Mouse (Mus musculus) heart, embryonic 15.5 days (tissue): Measurements from ENCODE around the gene Map2k7. TPM values are rescaled to one million over a fixed set of nuclear protein-coding genes. Genes with fewer than 3 reads are reported as not detected.

ENCODE experiments used
- ATAC-seq: fragments of 200-750 bp; cut with Nextera tagmentation; replicated peaks from 2 replicates; pipeline ENCODE4 v1.8.0; 2017; ENCODE audit warnings: low read depth, moderate TSS enrichment; ENCODE audit not compliant: insufficient number of reproducible peaks, insufficient read depth, low FRiP score
- H3K27ac ChIP-seq: fragments of 300-500 bp; sonication (generic); 2 replicates; pipeline ENCODE4 v1.5.1; 2015; ENCODE audit warnings: mild to moderate bottlenecking, inconsistent platforms
- H3K27me3 ChIP-seq: fragments of 300-500 bp; sonication (generic); 2 replicates; pipeline ENCODE4 v1.6.1; 2015; ENCODE audit warnings: inconsistent platforms
- H3K36me3 ChIP-seq: fragments of 300-500 bp; sonication (generic); 2 replicates; pipeline ENCODE4 v1.6.1; 2015; ENCODE audit warnings: mild to moderate bottlenecking, inconsistent platforms
- H3K4me1 ChIP-seq: fragments of 300-500 bp; sonication (generic); replicated peaks from 2 replicates; pipeline ENCODE4 v1.6.1; 2015; ENCODE audit warnings: inconsistent platforms
- H3K4me2 ChIP-seq: fragments of 300-500 bp; sonication (generic); 2 replicates; pipeline ENCODE4 v1.6.1; 2015; ENCODE audit warnings: inconsistent platforms, mild to moderate bottlenecking, moderate library complexity
- H3K4me3 ChIP-seq: fragments of 300-500 bp; sonication (generic); 2 replicates; pipeline ENCODE4 v1.5.1; 2015; ENCODE audit warnings: mild to moderate bottlenecking, inconsistent platforms
- H3K9ac ChIP-seq: fragments of 300-500 bp; sonication (generic); 2 replicates; pipeline ENCODE4 v1.6.1; 2015; ENCODE audit warnings: mild to moderate bottlenecking, inconsistent platforms
- H3K9me3 ChIP-seq: fragments of 300-500 bp; sonication (generic); replicated peaks from 2 replicates; pipeline ENCODE4 v1.6.1; 2016; ENCODE audit warnings: inconsistent platforms
- WGBS: fragments of 180-500 bp; shearing (Covaris S2); methylation state at CpG from one replicate; pipeline ENCODE4 v1.1.7; 2015; ENCODE audit warnings: mixed read lengths; 5-methylcytosine and 5-hydroxymethylcytosine counted together
- polyA plus RNA-seq: library from polyadenylated mRNA; unstranded; fragments of >200 nt; fragmentation: Nextera tagmentation; extraction: Ambion mirVana; gene quantifications from 2 replicates; pipeline ENCODE4 v1.2.1, GENCODE M21; 2015

Gene Map2k7
- polyA plus RNA-seq, 1 experiment from 2014 or later = 21.0 TPM

DNA sequence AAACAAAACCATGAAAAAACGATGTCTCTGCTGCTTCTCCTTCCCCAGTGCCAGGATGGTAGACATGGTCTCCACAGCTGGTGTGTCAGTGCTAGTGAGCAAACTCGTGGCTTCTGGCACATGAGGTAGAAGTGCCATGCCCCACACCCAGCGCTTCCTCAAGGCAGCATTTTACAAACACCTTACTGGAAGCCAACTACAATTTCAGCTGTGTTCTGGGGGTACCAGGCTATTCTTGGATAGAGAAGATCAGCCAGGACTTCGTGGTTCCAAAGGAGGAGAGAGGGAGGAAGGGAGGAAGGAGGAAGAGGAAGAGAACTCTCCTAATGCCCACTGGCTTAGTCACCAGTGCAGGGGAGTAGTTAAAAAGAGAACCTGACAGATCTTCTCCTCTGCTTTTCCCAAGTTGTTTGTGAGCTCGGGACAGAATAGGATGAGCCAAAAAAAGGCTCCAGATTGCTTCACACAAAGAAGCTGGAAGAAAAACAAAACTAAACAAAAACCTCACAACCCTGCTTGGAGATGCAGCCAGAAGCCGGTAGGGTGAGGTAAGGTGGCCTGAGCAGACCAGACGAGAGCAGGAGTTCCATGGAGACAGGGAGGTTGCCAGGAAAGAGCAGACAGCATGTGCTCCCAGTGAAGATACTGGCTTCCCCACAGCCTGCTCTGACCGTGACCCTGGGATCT is 24.7 kb downstream of the Map2k7 start:
- Histone ChIP-seq H3K4me3 (no peak overlapping the region), H3K4me2 (no peak overlapping the region), H3K27ac (no peak overlapping the region), H3K36me3 (peaks cover 81% of the 10 kb centered on the region), H3K27me3 (no peaks in the 10 kb centered on the region), H3K9ac (no peak overlapping the region), H3K4me1 (peaks cover 13% of the 10 kb centered on the region), H3K9me3 (no peaks in the 10 kb centered on the region)
- ATAC-seq = no peak
- WGBS = 80% methylated on average over 8 of the region's 8 CpGs

DNA sequence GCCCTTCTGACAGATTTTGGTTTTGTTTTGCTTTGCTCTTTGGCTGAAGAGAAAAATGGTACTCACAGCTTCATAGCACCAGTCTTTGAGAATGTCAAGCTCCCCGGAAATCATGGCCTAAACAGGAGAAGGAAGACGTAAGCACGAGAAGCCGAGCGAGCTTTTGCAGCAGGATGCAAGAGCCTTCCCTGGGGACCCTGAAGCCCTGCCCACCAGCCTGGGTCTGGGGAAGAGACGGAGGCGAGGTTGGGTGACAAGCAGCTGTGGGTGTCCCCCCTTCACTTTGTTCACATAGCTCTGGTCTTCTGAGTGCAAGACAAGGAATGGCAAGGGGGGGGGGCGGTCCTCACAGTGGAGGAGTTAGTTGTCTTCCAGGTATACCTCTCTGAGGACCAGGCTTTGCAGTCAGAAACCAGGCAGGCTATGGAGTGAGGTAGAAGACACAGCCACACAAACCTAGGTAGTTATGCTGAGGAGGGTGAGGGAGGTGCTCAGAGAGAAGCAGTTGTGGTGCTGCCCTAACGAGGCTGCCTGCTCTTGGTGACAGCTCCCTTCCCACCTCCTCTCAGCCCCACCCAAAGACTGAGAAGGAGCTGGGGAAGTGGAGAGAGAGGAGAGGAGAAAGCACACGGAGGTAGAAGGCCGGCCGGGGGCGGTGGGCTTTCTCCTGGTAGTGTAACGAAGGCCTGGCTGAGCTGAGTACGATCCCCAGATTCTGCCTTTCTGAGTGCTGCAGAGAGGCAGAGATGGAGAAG is 26.8 kb downstream of the Map2k7 start:
- H3K4me3 ChIP-seq = no peak overlapping the region
- no peak for ATAC-seq
- no peaks in the 10 kb centered on the region for H3K4me1 ChIP-seq
- no peaks in the 10 kb centered on the region for H3K27me3 ChIP-seq
- no peak overlapping the region for H3K4me2 ChIP-seq
- no peaks in the 10 kb centered on the region for H3K9me3 ChIP-seq
- H3K27ac ChIP-seq = no peak overlapping the region
- 90% methylated on average over 15 of the region's 15 CpGs for WGBS
- no peak overlapping the region for H3K9ac ChIP-seq
- peaks cover 92% of the 10 kb centered on the region for H3K36me3 ChIP-seq

DNA sequence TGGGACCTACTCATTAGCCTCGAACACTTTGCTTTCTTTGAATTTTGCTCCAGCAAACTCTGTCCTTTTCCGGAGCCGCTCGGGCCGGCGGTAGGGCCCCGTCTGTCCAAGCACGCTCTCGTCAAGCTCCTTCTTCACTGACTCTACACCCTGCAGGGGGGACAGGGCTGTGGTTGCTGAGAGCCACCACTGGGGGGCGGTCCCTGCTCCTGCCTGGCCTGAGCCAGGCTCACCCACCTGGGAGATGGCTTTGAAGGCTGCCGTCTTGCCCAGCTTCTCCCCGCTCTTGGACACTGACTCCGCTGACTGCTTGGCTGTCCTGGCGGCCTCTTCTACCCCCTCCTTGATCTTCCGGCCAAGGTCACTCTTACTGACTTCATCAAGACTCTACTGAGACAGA is 29.1 kb downstream of the Map2k7 start:
- no peak overlapping the region for H3K4me2 ChIP-seq
- no peak overlapping the region for H3K27ac ChIP-seq
- H3K4me3 ChIP-seq = no peak overlapping the region
- no peaks in the 10 kb centered on the region for H3K9me3 ChIP-seq
- WGBS = 79% methylated on average over 15 of the region's 15 CpGs
- ATAC-seq = no peak; the same call in 1 of the 2 replicates
- no peak overlapping the region for H3K9ac ChIP-seq
- peaks cover 91% of the 10 kb centered on the region for H3K36me3 ChIP-seq
- H3K4me1 ChIP-seq = no peaks in the 10 kb centered on the region
- no peaks in the 10 kb centered on the region for H3K27me3 ChIP-seq

DNA sequence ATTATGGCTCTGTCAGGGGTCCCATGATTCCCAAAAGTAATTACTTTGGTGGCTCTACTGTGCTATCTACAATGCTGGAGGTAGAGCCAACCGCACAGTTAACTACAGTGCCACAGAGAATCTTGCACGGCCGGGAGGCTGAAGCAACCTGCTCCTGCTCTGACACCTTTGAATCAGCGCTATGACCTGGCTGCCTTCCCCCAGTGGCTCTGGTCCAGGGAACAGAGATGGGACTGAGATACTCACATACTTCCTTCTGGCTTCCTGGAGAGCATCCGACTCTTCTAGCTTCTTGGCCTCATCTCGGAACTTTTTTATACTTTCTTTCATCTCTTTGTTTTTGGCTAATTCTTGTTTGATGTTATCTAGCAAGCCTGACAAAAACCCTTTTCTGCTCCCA is 31.1 kb downstream of the Map2k7 start:
- H3K9ac ChIP-seq = no peak overlapping the region
- H3K9me3 ChIP-seq = no peaks in the 10 kb centered on the region
- H3K27ac ChIP-seq = no peak overlapping the region
- 88% methylated on average over 6 of the region's 6 CpGs for WGBS
- no peak overlapping the region for H3K4me3 ChIP-seq
- no peaks in the 10 kb centered on the region for H3K27me3 ChIP-seq
- ATAC-seq = no peak
- peaks cover 3% of the 10 kb centered on the region for H3K4me1 ChIP-seq
- H3K36me3 ChIP-seq = peaks cover 91% of the 10 kb centered on the region
- H3K4me2 ChIP-seq = no peak overlapping the region

DNA sequence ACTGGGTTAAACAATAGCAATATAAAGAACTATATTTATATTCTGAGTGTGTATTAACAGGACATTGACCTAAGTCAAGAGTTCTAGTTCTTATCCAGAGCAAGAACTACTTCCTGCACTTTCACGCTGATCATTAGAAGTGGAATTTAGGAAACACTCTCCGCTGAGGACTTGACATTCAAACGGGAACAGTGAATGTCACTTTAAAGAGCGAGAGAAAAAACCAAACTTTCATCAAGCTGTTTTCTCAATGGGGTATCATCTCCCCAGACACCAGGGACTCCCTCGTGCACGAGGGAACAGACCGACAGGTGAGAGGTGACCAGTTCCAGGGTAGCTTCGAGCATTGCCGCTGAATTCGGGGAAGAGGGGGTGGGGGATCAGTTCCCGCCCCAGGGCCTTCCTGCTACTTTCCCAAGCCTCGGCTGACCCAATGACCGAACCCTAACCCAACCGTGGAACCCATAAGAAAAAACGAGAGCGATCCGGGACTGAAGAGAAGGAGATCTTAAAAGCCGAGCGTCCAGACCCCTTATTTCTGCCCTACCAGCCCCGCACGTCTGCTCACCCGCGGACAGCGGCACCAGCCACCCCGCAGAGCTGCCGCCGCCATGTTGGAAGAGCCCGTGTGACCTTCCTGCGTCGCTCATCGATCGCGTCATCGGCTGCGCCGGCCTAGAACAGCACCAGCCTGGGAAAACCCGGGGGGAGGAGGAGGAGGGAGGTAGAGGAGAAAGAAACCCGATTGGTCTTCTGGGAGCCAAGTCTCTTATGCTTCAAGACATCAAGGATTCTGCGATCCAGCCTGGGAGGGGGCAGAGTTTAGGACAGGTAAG is 37.0 kb downstream of the Map2k7 start, which contains the start of gene Timm44:
Gene Timm44, minus strand, starts transcription at position 639 of the 836 bp plus-strand sequence.
- peak within 1 kb of the TSS; percentile 80 for H3K9ac ChIP-seq
- WGBS = under 1% methylated on average over 39 of the region's 39 CpGs
- H3K27me3 ChIP-seq = no peaks in the 10 kb centered on the region
- peak within 1 kb of the TSS; percentile 79 for H3K4me3 ChIP-seq
- H3K4me2 ChIP-seq = peak within 1 kb of the TSS; percentile 82
- H3K4me1 ChIP-seq = peaks cover 13% of the 10 kb centered on the region
- H3K36me3 ChIP-seq = peaks cover 32% of the 10 kb centered on the region
- H3K27ac ChIP-seq = peak within 1 kb of the TSS; percentile 79
- ATAC-seq = peak; percentile 93
- no peaks in the 10 kb centered on the region for H3K9me3 ChIP-seq

DNA sequence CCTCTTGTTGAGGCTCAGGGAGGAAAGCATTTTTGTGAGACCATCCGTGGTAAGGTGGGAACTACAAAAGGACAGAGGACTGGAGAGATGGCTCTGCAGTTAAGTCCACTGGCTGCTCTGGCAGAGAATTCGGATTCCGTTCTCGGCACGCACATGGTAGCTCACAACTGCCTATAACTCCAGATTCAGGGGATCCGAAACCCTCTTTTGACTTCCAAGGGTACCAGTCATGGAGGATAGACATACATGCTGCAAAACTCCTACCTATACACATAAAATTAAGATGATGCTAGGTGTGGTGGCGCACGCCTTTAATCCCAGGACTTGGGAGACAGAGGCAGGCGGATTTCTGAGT is 37.5 kb downstream of the Map2k7 start:
- 25% methylated on average over 9 of the region's 9 CpGs for WGBS
- H3K27ac ChIP-seq = peak overlapping the region; percentile 79

DNA sequence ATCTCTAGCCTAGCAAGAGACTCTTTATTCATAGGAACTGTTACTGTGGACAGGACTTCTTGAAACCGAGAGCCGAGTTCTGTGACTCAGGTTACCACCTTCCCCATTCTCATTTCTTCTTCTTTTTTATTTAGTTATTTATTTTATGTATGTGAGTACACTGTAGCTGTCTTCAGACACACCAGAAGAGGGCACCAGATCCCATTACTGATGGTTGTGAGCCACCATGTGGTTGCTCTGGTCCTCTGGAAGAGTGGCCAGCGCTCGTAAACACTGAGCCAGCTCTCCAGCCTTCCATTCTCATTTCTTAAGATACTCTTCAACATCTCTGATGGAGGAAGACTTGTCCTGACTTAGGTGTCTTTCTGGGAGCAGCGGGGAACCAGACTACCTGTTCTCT is 54.2 kb downstream of the Map2k7 start:
- WGBS = 91% methylated on average over 5 of the region's 5 CpGs
- no peak overlapping the region for H3K4me2 ChIP-seq
- H3K27me3 ChIP-seq = no peaks in the 10 kb centered on the region
- H3K4me3 ChIP-seq = no peak overlapping the region
- peaks cover 95% of the 10 kb centered on the region for H3K36me3 ChIP-seq
- H3K4me1 ChIP-seq = no peaks in the 10 kb centered on the region
- no peaks in the 10 kb centered on the region for H3K9me3 ChIP-seq
- no peak overlapping the region for H3K9ac ChIP-seq
- H3K27ac ChIP-seq = no peak overlapping the region
- no peak for ATAC-seq

More for the DNA sequence above, 37.5 kb downstream of the Map2k7 start:
- Histone ChIP-seq H3K4me1 (peaks cover 13% of the 10 kb centered on the region), H3K4me2 (peak overlapping the region; percentile 82), H3K27me3 (no peaks in the 10 kb centered on the region), H3K36me3 (peaks cover 26% of the 10 kb centered on the region), H3K9ac (peak overlapping the region; percentile 80), H3K9me3 (no peaks in the 10 kb centered on the region), H3K4me3 (peak overlapping the region; percentile 79)
- ATAC-seq = no peak; the same call in 1 of the 2 replicates

Other genes starting within 250 kb of the Map2k7 start
- gene Cd209f, start 132.9 kb upstream of the Map2k7 start, polyA plus RNA-seq = not detected in 2 replicates
- not detected in 2 replicates for gene Cd209g, start 104.6 kb upstream of the Map2k7 start, polyA plus RNA-seq
- 12.9 and 18.3 TPM in 2 replicates for gene Evi5l, start 72.2 kb upstream of the Map2k7 start, polyA plus RNA-seq
- 0.44 and 0.95 TPM in 2 replicates for gene Prr36, start 21.3 kb upstream of the Map2k7 start, polyA plus RNA-seq
- gene Lrrc8e, start 11.9 kb upstream of the Map2k7 start, polyA plus RNA-seq = 0.11 and 0.49 TPM in 2 replicates
- 0.34 and 0.79 TPM in 2 replicates for gene Gm49320, start 125 bp downstream of the Map2k7 start, polyA plus RNA-seq
- gene Tgfbr3l, start 9.5 kb downstream of the Map2k7 start, polyA plus RNA-seq = 3.0 and 3.3 TPM in 2 replicates
- 37.7 and 47.0 TPM in 2 replicates for gene Snapc2, start 14.3 kb downstream of the Map2k7 start, polyA plus RNA-seq
- 27.8 and 37.3 TPM in 2 replicates for gene Ctxn1, start 20.5 kb downstream of the Map2k7 start, polyA plus RNA-seq
- gene Timm44, start 37.2 kb downstream of the Map2k7 start, polyA plus RNA-seq = 59.5 and 60.2 TPM in 2 replicates
- 15.7 and 63.4 TPM in 2 replicates for gene Ccl25, start 86.5 kb downstream of the Map2k7 start, polyA plus RNA-seq
- 160 and 165 TPM in 2 replicates for gene Elavl1, start 86.7 kb downstream of the Map2k7 start, polyA plus RNA-seq